Mouse (Mus musculus): ENCODE measurements around the gene Ap4e1.

The Ap4e1 gene

GRCm38 (mm10) chr2:127008469-127008998 is at the start of gene Ap4e1:
Ap4e1 (plus strand) TSS chr2:127008717.
- DNase-seq (ENCODE audit: low spot score), result peak; percentile 97

- no peak for DNase-seq (ENCODE audit: low spot score)
Observed at GRCm38 (mm10) chr2:126961696-126962095, 46.8 kb upstream of the Ap4e1 start.

- no peak for DNase-seq (ENCODE audit: low spot score)
Observed at GRCm38 (mm10) chr2:126977428-126977827, 31.1 kb upstream of the Ap4e1 start.

- DNase-seq (ENCODE audit: low spot score), result no peak
Observed at GRCm38 (mm10) chr2:126983221-126983620, 25.3 kb upstream of the Ap4e1 start.

GRCm38 (mm10) chr2:126989919-126990318 is 18.6 kb upstream of the Ap4e1 start:
- DNase-seq (ENCODE audit: low spot score), result peak; percentile 26

GRCm38 (mm10) chr2:126992742-126993141 is 15.8 kb upstream of the Ap4e1 start:
- no peak for DNase-seq (ENCODE audit: low spot score)

GRCm38 (mm10) chr2:126994384-126995166 is 13.9 kb upstream of the Ap4e1 start:
- no peak for DNase-seq (ENCODE audit: low spot score)

- peak; percentile 52 for DNase-seq (ENCODE audit: low spot score)
Observed at GRCm38 (mm10) chr2:126996737-126997136, 11.8 kb upstream of the Ap4e1 start.

GRCm38 (mm10) chr2:126998219-126998618 is 10.3 kb upstream of the Ap4e1 start:
- no peak for DNase-seq (ENCODE audit: low spot score)

- no peak for DNase-seq (ENCODE audit: low spot score)
Observed at GRCm38 (mm10) chr2:127000406-127001324, 7.9 kb upstream of the Ap4e1 start.

GRCm38 (mm10) chr2:127004046-127004445 is 4.5 kb upstream of the Ap4e1 start:
- no peak for DNase-seq (ENCODE audit: low spot score)

GRCm38 (mm10) chr2:127006634-127007370 is 1.7 kb upstream of the Ap4e1 start:
- peak; percentile 64 for DNase-seq (ENCODE audit: low spot score)

- DNase-seq (ENCODE audit: low spot score), result no peak
Observed at GRCm38 (mm10) chr2:127007509-127007908, 1.0 kb upstream of the Ap4e1 start.

- no peak for DNase-seq (ENCODE audit: low spot score)
Observed at GRCm38 (mm10) chr2:127035006-127035605, 26.6 kb downstream of the Ap4e1 start.

- no peak for DNase-seq (ENCODE audit: low spot score)
Observed at GRCm38 (mm10) chr2:127037299-127037698, 28.8 kb downstream of the Ap4e1 start.

GRCm38 (mm10) chr2:127061471-127061870 is 53.0 kb downstream of the Ap4e1 start:
- no peak for DNase-seq (ENCODE audit: low spot score)

GRCm38 (mm10) chr2:127068806-127069205 is 60.3 kb downstream of the Ap4e1 start:
- DNase-seq (ENCODE audit: low spot score), result no peak

- DNase-seq (ENCODE audit: low spot score), result no peak
Observed at GRCm38 (mm10) chr2:127069781-127070434, 61.4 kb downstream of the Ap4e1 start.

GRCm38 (mm10) chr2:127070435-127070841 is 61.9 kb downstream of the Ap4e1 start, which contains the start of gene Blvra:
Blvra (plus strand) TSS chr2:127070665.
- DNase-seq (ENCODE audit: low spot score), result peak; percentile 89

- no peak for DNase-seq (ENCODE audit: low spot score)
Observed at GRCm38 (mm10) chr2:127070879-127071278, 62.4 kb downstream of the Ap4e1 start.

GRCm38 (mm10) chr2:127074116-127074515 is 65.6 kb downstream of the Ap4e1 start:
- no peak for DNase-seq (ENCODE audit: low spot score)
